ENCODE assay signal across 8 mouse cellular contexts in the genomic region with DNA sequence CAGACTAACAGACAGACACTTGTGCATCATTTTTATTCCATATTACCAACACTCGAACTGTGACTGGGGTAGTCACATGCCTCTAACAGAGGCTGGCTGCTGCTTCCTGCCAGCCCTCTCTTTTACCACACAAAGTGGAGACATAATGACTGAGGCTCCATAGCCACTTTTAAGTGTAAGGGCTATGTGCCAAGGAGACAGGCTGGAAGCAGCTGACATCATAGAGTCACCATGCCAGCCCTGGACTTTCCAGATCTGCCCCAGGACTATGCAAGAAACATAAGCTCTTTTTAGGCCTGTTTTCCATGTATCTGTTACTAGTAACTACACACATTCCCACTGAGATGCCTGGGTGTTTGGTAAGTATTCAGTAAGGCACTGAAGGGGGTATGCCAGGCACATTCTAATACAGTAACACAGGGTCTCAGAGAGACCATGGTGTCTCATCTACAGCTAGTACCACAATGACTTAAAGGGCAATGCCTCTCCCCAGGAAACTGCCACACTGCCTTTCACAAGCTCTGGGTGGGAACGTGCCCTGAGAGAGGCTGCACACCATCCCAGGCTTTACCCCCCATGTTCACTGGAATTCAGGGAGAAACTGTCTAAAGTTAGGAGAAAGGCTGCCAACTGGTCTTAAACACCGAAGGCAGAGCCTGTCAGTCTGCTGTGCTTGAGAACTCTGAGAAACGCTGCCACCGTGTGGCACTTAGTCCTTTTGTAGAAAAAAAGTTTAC. TPM values are rescaled to one million over a fixed set of nuclear protein-coding genes. Genes with fewer than 3 reads are reported as not detected.
DNase-seq lines count a peak whose midpoint lies in the region; ATAC-seq and TF ChIP-seq lines count a peak whose summit lies in the region.

No protein-coding gene starts in this region.

- peak; percentile 48 for DNase-seq in kidney, adult 2 months
- DNase-seq in adrenal gland, postnatal 14 days: peak; percentile 71
- peak; percentile 57 for DNase-seq in lung, postnatal 14 days
- DNase-seq in ovary, adult 18-20 months (ENCODE audit: low spot score): no peak
- DNase-seq in yolk sac, embryonic 10.5 days (ENCODE audit: low spot score): no peak

- no peak for TF ChIP-seq POLR2A in kidney, adult 2 months (IDR thresholded peaks at IDR 0.05; ENCODE audit: low read depth, low read length)
- no peak for TF ChIP-seq POLR2A in ES-Bruce4 (IDR thresholded peaks at IDR 0.05; ENCODE audit: insufficient read depth, low read length)

- H3K36me3 ChIP-seq in kidney, adult 2 months (ENCODE audit: control insufficient read depth, insufficient read depth, low read length): no peaks in the 10 kb centered on the region; the same call in 1 of the 2 replicates
- peaks cover 22% of the 10 kb centered on the region for H3K36me3 ChIP-seq in kidney, embryonic 15.5 days
- no peaks in the 10 kb centered on the region for H3K36me3 ChIP-seq in ES-Bruce4 (ENCODE audit: control insufficient read depth, insufficient read depth, low read length, poor library complexity, severe bottlenecking)
- H3K36me3 ChIP-seq in hindbrain, embryonic 16.5 days (ENCODE audit: control insufficient read depth, insufficient read depth, low read length): no peaks in the 10 kb centered on the region

- no peak overlapping the region for H3K4me3 ChIP-seq in kidney, adult 2 months (ENCODE audit: insufficient read depth, low read depth, low read length)
- no peak overlapping the region for H3K4me3 ChIP-seq in kidney, embryonic 15.5 days (replicated peaks)
- no peak overlapping the region for H3K4me3 ChIP-seq in ES-Bruce4 (ENCODE audit: low read depth, low read length)
- no peak overlapping the region for H3K4me3 ChIP-seq in hindbrain, embryonic 16.5 days (ENCODE audit: low read length)

- WGBS in kidney, adult 2 months: 20% methylated on average over 5 of the region's 5 CpGs
- 24% methylated on average over 5 of the region's 5 CpGs for WGBS in kidney, embryonic 15.5 days
- WGBS in hindbrain, embryonic 16.5 days: 18% methylated on average over 5 of the region's 5 CpGs

- peak; percentile 42 for TF ChIP-seq CTCF in kidney, adult 2 months (conservative IDR thresholded peaks at IDR 0.05; ENCODE audit: insufficient read depth, insufficient read length, low read depth, low read length)
- peak; percentile 23 for TF ChIP-seq CTCF in ES-Bruce4 (IDR thresholded peaks at IDR 0.05; ENCODE audit: low read depth, low read length)

- H3K4me2 ChIP-seq in kidney, embryonic 15.5 days: no peak overlapping the region
- H3K4me2 ChIP-seq in hindbrain, embryonic 16.5 days (ENCODE audit: low read length): no peak overlapping the region

- no peak overlapping the region for H3K9ac ChIP-seq in kidney, embryonic 15.5 days
- no peak overlapping the region for H3K9ac ChIP-seq in ES-Bruce4 (ENCODE audit: low read depth, poor library complexity, severe bottlenecking)
- H3K9ac ChIP-seq in hindbrain, embryonic 16.5 days (ENCODE audit: low read depth, low read length): no peak overlapping the region

- no peak overlapping the region for H3K27ac ChIP-seq in kidney, adult 2 months (ENCODE audit: insufficient read depth, low read depth, low read length)
- no peak overlapping the region for H3K27ac ChIP-seq in kidney, embryonic 15.5 days
- H3K27ac ChIP-seq in ES-Bruce4 (ENCODE audit: insufficient read depth, low read length): no peak overlapping the region
- H3K27ac ChIP-seq in hindbrain, embryonic 16.5 days (ENCODE audit: low read depth, low read length): no peak overlapping the region

- ATAC-seq in kidney, embryonic 15.5 days (replicated peaks; ENCODE audit: low FRiP score): no peak
- ATAC-seq in hindbrain, embryonic 16.5 days: peak; percentile 71

- TF ChIP-seq EP300 in ES-Bruce4 (IDR thresholded peaks at IDR 0.05; ENCODE audit: insufficient read depth, low read depth, low read length): no peak

- no peaks in the 10 kb centered on the region for H3K4me1 ChIP-seq in kidney, adult 2 months (ENCODE audit: control insufficient read depth, insufficient read depth, low read length)
- H3K4me1 ChIP-seq in kidney, embryonic 15.5 days: no peaks in the 10 kb centered on the region
- H3K4me1 ChIP-seq in ES-Bruce4 (ENCODE audit: control insufficient read depth, insufficient read depth, low read length): no peaks in the 10 kb centered on the region
- H3K4me1 ChIP-seq in hindbrain, embryonic 16.5 days (ENCODE audit: control insufficient read depth, insufficient read depth, low read depth, low read length): no peaks in the 10 kb centered on the region

- no peaks in the 10 kb centered on the region for H3K9me3 ChIP-seq in kidney, embryonic 15.5 days (replicated peaks)
- H3K9me3 ChIP-seq in ES-Bruce4 (replicated peaks; ENCODE audit: control insufficient read depth, insufficient read depth, low read length, poor library complexity, severe bottlenecking): no peaks in the 10 kb centered on the region
- no peaks in the 10 kb centered on the region for H3K9me3 ChIP-seq in hindbrain, embryonic 16.5 days (ENCODE audit: control insufficient read depth, low read length)

- no peaks in the 10 kb centered on the region for H3K27me3 ChIP-seq in kidney, adult 2 months (replicated peaks; ENCODE audit: control insufficient read depth, insufficient read depth, low read length)
- no peaks in the 10 kb centered on the region for H3K27me3 ChIP-seq in kidney, embryonic 15.5 days
- H3K27me3 ChIP-seq in ES-Bruce4 (ENCODE audit: control insufficient read depth, insufficient read depth, low read length, poor library complexity, severe bottlenecking): no peaks in the 10 kb centered on the region
- no peaks in the 10 kb centered on the region for H3K27me3 ChIP-seq in hindbrain, embryonic 16.5 days (replicated peaks; ENCODE audit: control insufficient read depth, insufficient read depth, low read length)

RNA-seq across cellular contexts. Expression of a gene that starts 9.2 kb away (rescaled TPM):
- polyA plus RNA-seq in kidney, adult 2 months (2012; rRNA removed): 7.6 and 7.8 TPM in 2 replicates
- polyA plus RNA-seq in kidney, embryonic 15.5 days (2015; fragmentation: Nextera tagmentation; extraction: Ambion mirVana): 20.1 and 20.5 TPM in 2 replicates
- 3.9 and 5.1 TPM in 2 replicates for polyA plus RNA-seq in ES-Bruce4 (2011; ENCODE audit: insufficient read depth, insufficient read length, low read depth, missing spikeins)
- 13.8 and 17.9 TPM in 2 replicates for total RNA-seq in adrenal gland, postnatal 14 days (2021)
- polyA plus RNA-seq in hindbrain, embryonic 16.5 days (2015; fragmentation: Nextera tagmentation; extraction: Ambion mirVana): 22.2 and 24.7 TPM in 2 replicates

RNA-seq across cellular contexts. Expression of a gene that starts 33.2 kb away (rescaled TPM):
- polyA plus RNA-seq in kidney, adult 2 months (2012; rRNA removed): 4.6 and 7.7 TPM in 2 replicates
- 53.9 and 55.7 TPM in 2 replicates for polyA plus RNA-seq in kidney, embryonic 15.5 days (2015; fragmentation: Nextera tagmentation; extraction: Ambion mirVana)
- polyA plus RNA-seq in ES-Bruce4 (2011; ENCODE audit: insufficient read depth, insufficient read length, low read depth, missing spikeins): 104 and 128 TPM in 2 replicates
- total RNA-seq in adrenal gland, postnatal 14 days (2021): 31.8 and 41.2 TPM in 2 replicates
- polyA plus RNA-seq in hindbrain, embryonic 16.5 days (2015; fragmentation: Nextera tagmentation; extraction: Ambion mirVana): 101 and 108 TPM in 2 replicates

Comparison
In these comparisons a context has a peak if more than half of its experiments do, and no peak if none do; other contexts are left out.
1. DNase-seq: peak in kidney, adult 2 months (single experiment), adrenal gland, postnatal 14 days (single experiment) and lung, postnatal 14 days (single experiment); none in ovary, adult 18-20 months (single experiment) and yolk sac, embryonic 10.5 days (single experiment).